Mouse (Mus musculus): ENCODE data around the gene Tor4a. TPM values are rescaled to one million over a fixed set of nuclear protein-coding genes. Genes with fewer than 3 reads are reported as not detected.

The Tor4a gene
- total RNA-seq, 2 experiments from 2014 or later: 11.8 to 12.6 TPM

Other genes with a start within 250 kb of the Tor4a start
Only the 30 nearest of the 32 such genes appear.
- gene Mrpl41, start 221.8 kb downstream of the Tor4a start, total RNA-seq (2014; fragmentation: Nextera tagmentation): 80.8 and 117 TPM in 2 replicates
- gene Mrpl41, start 221.8 kb downstream of the Tor4a start, total RNA-seq (2017): 129 and 194 TPM in 2 replicates
- 52.9 and 61.2 TPM in 2 replicates for gene Pnpla7, start 220.9 kb downstream of the Tor4a start, total RNA-seq (2014; fragmentation: Nextera tagmentation)
- gene Pnpla7, start 220.9 kb downstream of the Tor4a start, total RNA-seq (2017): 36.6 and 41.8 TPM in 2 replicates
- gene Nsmf, start 142.5 kb downstream of the Tor4a start, total RNA-seq (2014; fragmentation: Nextera tagmentation): 17.1 and 34.5 TPM in 2 replicates
- 5.9 and 21.1 TPM in 2 replicates for gene Nsmf, start 142.5 kb downstream of the Tor4a start, total RNA-seq (2017)
- not detected in 2 replicates for gene Entpd8, start 116.6 kb downstream of the Tor4a start, total RNA-seq (2014; fragmentation: Nextera tagmentation)
- gene Entpd8, start 116.6 kb downstream of the Tor4a start, total RNA-seq (2017): not detected in 2 replicates
- gene Noxa1, start 101.7 kb downstream of the Tor4a start, total RNA-seq (2014; fragmentation: Nextera tagmentation): not detected in 2 replicates
- gene Noxa1, start 101.7 kb downstream of the Tor4a start, total RNA-seq (2017): 1.1 TPM in 1 of 2 replicates, not detected in the other
- gene Nrarp, start 16.1 kb downstream of the Tor4a start, total RNA-seq (2014; fragmentation: Nextera tagmentation): 3.5 and 4.6 TPM in 2 replicates
- 1.3 and 2.4 TPM in 2 replicates for gene Nrarp, start 16.1 kb downstream of the Tor4a start, total RNA-seq (2017)
- 50.8 and 67.6 TPM in 2 replicates for gene Nelfb, start 14.6 kb upstream of the Tor4a start, total RNA-seq (2014; fragmentation: Nextera tagmentation)
- gene Nelfb, start 14.6 kb upstream of the Tor4a start, total RNA-seq (2017): 26.4 and 28.2 TPM in 2 replicates
- gene Stpg3, start 17.8 kb upstream of the Tor4a start, total RNA-seq (2014; fragmentation: Nextera tagmentation): not detected in 2 replicates
- gene Stpg3, start 17.8 kb upstream of the Tor4a start, total RNA-seq (2017): 3.2 TPM in 1 of 2 replicates, not detected in the other
- gene Fam166a, start 21.9 kb upstream of the Tor4a start, total RNA-seq (2014; fragmentation: Nextera tagmentation): not detected in 2 replicates
- gene Fam166a, start 21.9 kb upstream of the Tor4a start, total RNA-seq (2017): not detected in 2 replicates
- 712 and 769 TPM in 2 replicates for gene Tubb4b, start 27.8 kb upstream of the Tor4a start, total RNA-seq (2014; fragmentation: Nextera tagmentation)
- 718 and 785 TPM in 2 replicates for gene Tubb4b, start 27.8 kb upstream of the Tor4a start, total RNA-seq (2017)
- gene Slc34a3, start 37.5 kb upstream of the Tor4a start, total RNA-seq (2014; fragmentation: Nextera tagmentation): not detected in 2 replicates
- gene Slc34a3, start 37.5 kb upstream of the Tor4a start, total RNA-seq (2017): not detected in 2 replicates
- gene Rnf224, start 39.9 kb upstream of the Tor4a start, total RNA-seq (2014; fragmentation: Nextera tagmentation): not detected in 2 replicates
- gene Rnf224, start 39.9 kb upstream of the Tor4a start, total RNA-seq (2017): not detected in 2 replicates
- 1.6 and 10.2 TPM in 2 replicates for gene Rnf208, start 45.4 kb upstream of the Tor4a start, total RNA-seq (2014; fragmentation: Nextera tagmentation)
- gene Rnf208, start 45.4 kb upstream of the Tor4a start, total RNA-seq (2017): 0.72 TPM in 1 of 2 replicates, not detected in the other
- not detected in 2 replicates for gene Cysrt1, start 45.6 kb upstream of the Tor4a start, total RNA-seq (2014; fragmentation: Nextera tagmentation)
- not detected in 2 replicates for gene Cysrt1, start 45.6 kb upstream of the Tor4a start, total RNA-seq (2017)
- gene AL732309.1, start 50.0 kb upstream of the Tor4a start, total RNA-seq (2014; fragmentation: Nextera tagmentation): 15.3 and 21.7 TPM in 2 replicates
- gene AL732309.1, start 50.0 kb upstream of the Tor4a start, total RNA-seq (2017): 3.3 and 4.9 TPM in 2 replicates
- 14.3 and 19.6 TPM in 2 replicates for gene Tmem203, start 58.6 kb upstream of the Tor4a start, total RNA-seq (2014; fragmentation: Nextera tagmentation)
- 4.3 and 9.1 TPM in 2 replicates for gene Tmem203, start 58.6 kb upstream of the Tor4a start, total RNA-seq (2017)
- gene Tprn, start 65.7 kb upstream of the Tor4a start, total RNA-seq (2014; fragmentation: Nextera tagmentation): 17.5 and 27.4 TPM in 2 replicates
- gene Tprn, start 65.7 kb upstream of the Tor4a start, total RNA-seq (2017): 9.8 and 15.0 TPM in 2 replicates
- 183 and 205 TPM in 2 replicates for gene Ssna1, start 75.6 kb upstream of the Tor4a start, total RNA-seq (2014; fragmentation: Nextera tagmentation)
- gene Ssna1, start 75.6 kb upstream of the Tor4a start, total RNA-seq (2017): 81.8 and 104 TPM in 2 replicates
- gene Anapc2, start 75.6 kb upstream of the Tor4a start, total RNA-seq (2014; fragmentation: Nextera tagmentation): 52.0 and 56.6 TPM in 2 replicates
- gene Anapc2, start 75.6 kb upstream of the Tor4a start, total RNA-seq (2017): 31.3 and 39.0 TPM in 2 replicates
- gene Tmem210, start 91.3 kb upstream of the Tor4a start, total RNA-seq (2014; fragmentation: Nextera tagmentation): not detected in 2 replicates
- not detected in 2 replicates for gene Tmem210, start 91.3 kb upstream of the Tor4a start, total RNA-seq (2017)
- not detected in 2 replicates for gene Lrrc26, start 93.0 kb upstream of the Tor4a start, total RNA-seq (2014; fragmentation: Nextera tagmentation)
- gene Lrrc26, start 93.0 kb upstream of the Tor4a start, total RNA-seq (2017): not detected in 2 replicates
- gene Grin1, start 122.3 kb upstream of the Tor4a start, total RNA-seq (2014; fragmentation: Nextera tagmentation): not detected in 2 replicates
- not detected in 2 replicates for gene Grin1, start 122.3 kb upstream of the Tor4a start, total RNA-seq (2017)
- gene Man1b1, start 135.5 kb upstream of the Tor4a start, total RNA-seq (2014; fragmentation: Nextera tagmentation): 37.1 and 38.9 TPM in 2 replicates
- gene Man1b1, start 135.5 kb upstream of the Tor4a start, total RNA-seq (2017): 31.8 and 82.7 TPM in 2 replicates
- 9.5 and 16.6 TPM in 2 replicates for gene Dpp7, start 159.5 kb upstream of the Tor4a start, total RNA-seq (2014; fragmentation: Nextera tagmentation)
- 22.0 and 59.0 TPM in 2 replicates for gene Dpp7, start 159.5 kb upstream of the Tor4a start, total RNA-seq (2017)
- 9.7 and 12.7 TPM in 2 replicates for gene Uap1l1, start 168.8 kb upstream of the Tor4a start, total RNA-seq (2014; fragmentation: Nextera tagmentation)
- 2.0 and 2.5 TPM in 2 replicates for gene Uap1l1, start 168.8 kb upstream of the Tor4a start, total RNA-seq (2017)
- 18.4 and 19.0 TPM in 2 replicates for gene Sapcd2, start 175.4 kb upstream of the Tor4a start, total RNA-seq (2014; fragmentation: Nextera tagmentation)
- 4.9 and 7.1 TPM in 2 replicates for gene Sapcd2, start 175.4 kb upstream of the Tor4a start, total RNA-seq (2017)
- not detected in 2 replicates for gene Entpd2, start 199.0 kb upstream of the Tor4a start, total RNA-seq (2014; fragmentation: Nextera tagmentation)
- gene Entpd2, start 199.0 kb upstream of the Tor4a start, total RNA-seq (2017): not detected in 2 replicates
- not detected in 2 replicates for gene Npdc1, start 202.5 kb upstream of the Tor4a start, total RNA-seq (2014; fragmentation: Nextera tagmentation)
- gene Npdc1, start 202.5 kb upstream of the Tor4a start, total RNA-seq (2017): not detected in 2 replicates
- 3.4 and 6.3 TPM in 2 replicates for gene Fut7, start 226.4 kb upstream of the Tor4a start, total RNA-seq (2014; fragmentation: Nextera tagmentation)
- gene Fut7, start 226.4 kb upstream of the Tor4a start, total RNA-seq (2017): 4.5 and 4.9 TPM in 2 replicates
- gene Abca2, start 231.8 kb upstream of the Tor4a start, total RNA-seq (2014; fragmentation: Nextera tagmentation): 34.7 and 38.3 TPM in 2 replicates
- 10.8 and 13.1 TPM in 2 replicates for gene Abca2, start 231.8 kb upstream of the Tor4a start, total RNA-seq (2017)

Measured in megakaryocyte-erythroid progenitor cell, adult 5-6 weeks (primary cell).